Mouse (Mus musculus) liver, postnatal 0 days (tissue): ENCODE measurements around the gene Mymx. TPM values are rescaled to one million over a fixed set of nuclear protein-coding genes. Genes with fewer than 3 reads are reported as not detected.
A peak's percentile ranks its signal among the peaks of the same experiment; 100 is the strongest.

Source experiments
- ATAC-seq: fragments of 200-750 bp; cut with Nextera tagmentation; 2 replicates; pipeline ENCODE4 v1.8.0; 2017; ENCODE audit warnings: mild to moderate bottlenecking, moderate library complexity
- DNase-seq: peaks from one replicate; pipeline ENCODE4 v3.0.0-alpha.2; 2016
- H3K27ac ChIP-seq: fragments of 300-500 bp; sonication (generic); 2 replicates; pipeline ENCODE4 v1.5.1; 2014; ENCODE audit warnings: antibody characterized with exemption, moderate library complexity, mild to moderate bottlenecking, low read depth
- H3K27me3 ChIP-seq: fragments of 300-500 bp; sonication (generic); 2 replicates; pipeline ENCODE4 v1.6.1; 2014; ENCODE audit warnings: low read length, control low read depth, mixed read lengths; ENCODE audit not compliant: insufficient read depth
- H3K36me3 ChIP-seq: fragments of 300-500 bp; sonication (generic); replicated peaks from 2 replicates; pipeline ENCODE4 v1.6.1; 2014; ENCODE audit warnings: mild to moderate bottlenecking, control low read depth, low read length, moderate library complexity, mixed read lengths; ENCODE audit not compliant: insufficient read depth
- H3K4me1 ChIP-seq: fragments of 300-500 bp; sonication (generic); 2 replicates; pipeline ENCODE4 v1.6.1; 2014; ENCODE audit warnings: antibody characterized with exemption, mild to moderate bottlenecking, control low read depth; ENCODE audit not compliant: insufficient read depth
- H3K4me2 ChIP-seq: fragments of 300-500 bp; sonication (generic); 2 replicates; pipeline ENCODE4 v1.6.1; 2014; ENCODE audit warnings: low read depth, mild to moderate bottlenecking, low read length, moderate library complexity, mixed read lengths
- H3K4me3 ChIP-seq: fragments of 300-500 bp; sonication (generic); 2 replicates; pipeline ENCODE4 v1.5.1; 2014; ENCODE audit warnings: low read depth, low read length
- H3K9ac ChIP-seq: fragments of 300-500 bp; sonication (generic); replicated peaks from 2 replicates; pipeline ENCODE4 v1.6.1; 2014; ENCODE audit warnings: mild to moderate bottlenecking, moderate library complexity
- H3K9me3 ChIP-seq: fragments of 300-500 bp; sonication (generic); 2 replicates; pipeline ENCODE4 v1.6.1; 2016; ENCODE audit warnings: mild to moderate bottlenecking, control low read depth, low read length, mixed read lengths
- CTCF ChIP-seq: sonication (generic); IDR thresholded peaks from 2 replicates; pipeline ENCODE4 v1.5.1; 2016; ENCODE audit warnings: antibody characterized with exemption, low read depth
- EP300 ChIP-seq: IDR thresholded peaks from 2 replicates; pipeline ENCODE4 v1.6.1; 2016; ENCODE audit warnings: antibody characterized with exemption, low read depth, mild to moderate bottlenecking
- WGBS: fragments of 180-500 bp; shearing (Covaris S2); extraction: QIAGEN DNeasy Blood & Tissue Kit; methylation state at CpG from one replicate; pipeline ENCODE4 v1.1.7; 2014; ENCODE audit not compliant: insufficient replicate concordance; 5-methylcytosine and 5-hydroxymethylcytosine counted together
- polyA plus RNA-seq: library from polyadenylated mRNA; unstranded; fragments of >200 nt; fragmentation: Nextera tagmentation; extraction: Ambion mirVana; gene quantifications from 2 replicates; pipeline ENCODE4 v1.2.1, GENCODE M21; 2015

The Mymx gene
- polyA plus RNA-seq, 1 experiment from 2014 or later, result not detected

DNA sequence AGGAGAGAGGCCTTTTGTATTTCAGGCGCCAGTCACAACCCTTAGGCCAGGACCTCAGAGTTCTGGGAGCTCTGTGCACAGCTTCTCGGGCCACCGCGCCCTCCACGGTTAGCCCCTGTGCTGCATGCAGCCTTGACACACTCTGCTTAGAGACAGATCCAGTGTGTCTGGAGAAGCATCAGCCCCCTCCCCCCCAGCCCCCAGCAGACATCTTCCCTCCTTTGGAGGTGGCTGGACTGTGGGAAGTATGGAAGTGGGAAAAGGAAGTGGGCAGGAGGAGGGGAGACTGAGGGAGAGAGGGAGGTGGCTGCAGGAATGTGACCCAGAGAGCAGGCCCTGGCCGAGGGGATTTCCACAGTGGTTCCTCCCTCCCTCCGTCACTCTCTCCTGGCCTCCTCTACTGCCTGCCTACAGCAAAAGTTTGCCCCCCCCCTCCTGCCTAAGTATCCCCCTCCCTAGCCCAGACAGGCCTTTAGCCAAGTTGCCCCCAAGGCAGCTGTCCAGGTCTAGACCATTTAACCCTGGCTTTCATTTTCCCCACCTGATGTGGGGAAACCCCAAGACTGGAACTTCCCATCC, 44.6 kb downstream of the Mymx start:
- DNase-seq (no peak), ATAC-seq (no peak)
- Histone ChIP-seq H3K4me2 (peak overlapping the region; percentile 93), H3K4me3 (peak overlapping the region; percentile 63), H3K36me3 (peaks cover 9% of the 10 kb centered on the region), H3K9me3 (no peaks in the 10 kb centered on the region), H3K27ac (peak overlapping the region; percentile 20), H3K4me1 (peaks cover 16% of the 10 kb centered on the region), H3K27me3 (peaks cover 6% of the 10 kb centered on the region; the same call in 1 of the 2 replicates), H3K9ac (peak overlapping the region; percentile 65)
- WGBS, result 54% methylated on average over 6 of the region's 7 CpGs
- TF ChIP-seq EP300, result no peak
- no peak for TF ChIP-seq CTCF

DNA sequence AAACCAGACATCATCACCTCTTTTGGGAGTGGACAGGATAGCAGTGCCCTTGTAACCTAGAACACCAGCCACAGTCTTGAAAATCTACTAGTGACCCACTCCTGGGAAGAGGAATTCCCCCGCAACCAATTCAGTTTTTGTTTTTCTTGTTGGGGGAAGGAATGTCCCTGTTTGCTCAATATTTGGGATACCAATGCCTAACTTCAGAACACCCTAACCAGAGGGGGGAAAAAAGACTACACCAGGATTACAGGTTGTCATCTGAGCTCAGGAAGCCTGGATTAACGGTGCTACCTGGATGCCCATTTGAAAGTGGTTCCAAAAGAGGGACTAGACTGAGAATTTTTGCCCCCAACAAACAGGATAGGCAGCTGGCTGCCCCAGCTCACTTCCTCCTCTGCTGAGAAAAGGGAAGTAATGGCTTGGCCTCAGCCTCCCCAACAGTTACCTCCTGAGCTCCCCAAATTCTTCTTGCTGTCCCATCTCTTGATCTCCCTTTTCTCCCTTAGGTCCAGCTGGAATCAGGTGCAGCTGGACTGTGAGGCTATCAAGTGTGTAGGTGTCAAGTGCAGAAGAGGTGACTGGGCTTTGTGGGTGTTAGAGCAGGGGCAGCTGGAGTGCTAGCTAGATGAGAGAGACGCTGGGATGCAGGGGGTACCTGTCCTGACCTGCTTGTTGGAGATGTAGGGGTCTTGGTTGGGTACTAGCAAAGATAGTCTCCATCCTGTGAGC, 45.2 kb downstream of the Mymx start:
- peak overlapping the region; percentile 63 for H3K4me3 ChIP-seq
- peaks cover 6% of the 10 kb centered on the region; the same call in 1 of the 2 replicates for H3K27me3 ChIP-seq
- peaks cover 9% of the 10 kb centered on the region for H3K36me3 ChIP-seq
- peaks cover 16% of the 10 kb centered on the region for H3K4me1 ChIP-seq
- WGBS, result 27% methylated on average over 3 of the region's 3 CpGs
- DNase-seq, result peak; percentile 30
- peak overlapping the region; percentile 20; the same call in 1 of the 2 replicates for H3K27ac ChIP-seq
- no peak for TF ChIP-seq CTCF
- TF ChIP-seq EP300, result no peak
- peak overlapping the region; percentile 93 for H3K4me2 ChIP-seq
- peak overlapping the region; percentile 65 for H3K9ac ChIP-seq
- H3K9me3 ChIP-seq, result no peaks in the 10 kb centered on the region
- ATAC-seq, result no peak

DNA sequence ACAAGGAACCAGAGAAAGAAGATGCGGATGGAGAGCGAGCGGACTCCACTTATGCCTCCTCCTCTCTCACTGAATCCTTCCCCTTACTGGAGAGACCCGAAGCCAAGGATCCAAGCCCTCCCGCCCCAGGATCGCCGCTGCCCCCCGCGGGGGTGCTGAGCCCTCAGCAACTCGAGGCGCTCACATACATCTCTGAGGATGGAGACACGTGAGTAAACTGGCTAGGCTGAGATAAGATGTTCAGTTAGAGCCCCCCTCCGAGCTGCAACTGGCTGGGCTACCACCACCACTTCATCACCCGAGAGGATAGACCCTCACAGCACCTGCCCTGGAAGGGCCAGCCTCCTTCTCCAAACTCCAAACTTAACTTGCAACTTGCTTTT, 45.8 kb downstream of the Mymx start:
- Histone ChIP-seq H3K9ac (peak overlapping the region; percentile 65), H3K36me3 (peaks cover 9% of the 10 kb centered on the region), H3K4me3 (peak overlapping the region; percentile 63), H3K27me3 (peaks cover 10% of the 10 kb centered on the region), H3K27ac (peak overlapping the region; percentile 20; the same call in 1 of the 2 replicates), H3K4me2 (peak overlapping the region; percentile 93), H3K4me1 (peaks cover 16% of the 10 kb centered on the region), H3K9me3 (no peaks in the 10 kb centered on the region)
- 1% methylated on average over 14 of the region's 14 CpGs for WGBS
- ATAC-seq (no peak; the same call in 1 of the 2 replicates), DNase-seq (no peak)
- TF ChIP-seq EP300 (no peak), CTCF (no peak)

DNA sequence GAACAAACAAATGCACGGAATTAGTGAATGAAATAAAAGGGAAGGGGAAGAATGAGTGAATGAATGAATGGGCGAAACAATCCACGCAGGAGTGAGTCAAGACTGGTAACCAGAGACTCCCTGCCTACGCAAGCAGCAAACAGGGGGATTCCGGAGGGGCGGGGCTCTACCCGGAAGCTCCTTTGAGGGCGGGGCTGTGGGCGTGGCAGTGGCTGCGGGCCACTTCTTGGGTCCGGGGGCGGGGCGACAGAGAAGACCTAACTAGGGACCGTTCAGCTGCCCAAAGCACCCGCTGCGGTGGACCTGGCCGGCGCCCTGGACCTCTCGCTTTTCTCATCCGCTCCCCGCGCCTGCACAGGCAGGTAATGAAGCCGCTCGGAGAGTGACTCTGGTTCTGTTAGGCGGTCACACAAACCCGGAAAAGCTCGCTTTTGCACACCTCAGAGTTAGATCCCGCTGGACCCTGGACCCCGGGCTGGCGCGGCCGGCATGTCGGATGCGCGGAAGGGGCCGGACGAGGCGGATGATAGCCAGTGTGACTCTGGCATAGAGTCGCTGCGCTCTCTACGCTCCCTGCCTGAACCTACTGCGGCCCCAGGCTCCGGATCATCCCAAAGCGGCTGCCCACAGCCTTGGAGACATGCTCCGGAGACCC, 46.3 kb downstream of the Mymx start, which contains the start of gene Nfkbie:
Nfkbie (plus strand) TSS at position 252 of the 655 bp plus-strand sequence.
- TF ChIP-seq CTCF (no peak), EP300 (peak; percentile 23; the same call in 1 of the 2 replicates)
- DNase-seq (peak; percentile 97), ATAC-seq (peak; percentile 84)
- H3K27me3 ChIP-seq, result peaks cover 13% of the 10 kb centered on the region
- H3K9me3 ChIP-seq, result no peaks in the 10 kb centered on the region
- peaks cover 8% of the 10 kb centered on the region for H3K36me3 ChIP-seq
- peak within 1 kb of the TSS; percentile 65 for H3K9ac ChIP-seq
- 2% methylated on average over 44 of the region's 45 CpGs for WGBS
- H3K27ac ChIP-seq, result peak within 1 kb of the TSS; percentile 44; the same call in 1 of the 2 replicates
- H3K4me2 ChIP-seq, result peak within 1 kb of the TSS; percentile 93
- peak within 1 kb of the TSS; percentile 63 for H3K4me3 ChIP-seq
- peaks cover 16% of the 10 kb centered on the region for H3K4me1 ChIP-seq

DNA sequence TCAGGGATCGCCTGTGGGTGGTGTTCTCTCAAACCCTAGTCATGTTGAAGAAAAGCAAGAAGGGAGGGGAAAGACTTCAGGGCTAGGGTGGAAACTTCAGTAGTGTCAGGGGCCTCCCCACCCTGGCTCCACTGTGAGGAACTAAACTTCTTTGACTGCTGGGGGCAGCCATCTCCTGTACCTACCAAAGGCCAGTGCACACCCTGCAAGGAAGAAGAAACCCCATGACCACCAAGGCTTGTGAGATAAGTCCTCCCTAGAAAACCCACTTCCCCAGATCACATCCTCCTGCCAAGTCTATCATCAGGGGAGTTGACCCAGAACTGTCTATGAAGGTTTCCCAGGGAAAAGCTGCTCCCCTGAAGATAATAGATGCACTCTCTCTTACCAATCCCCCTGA, 47.5 kb downstream of the Mymx start:
- Histone ChIP-seq H3K4me2 (no peak overlapping the region), H3K36me3 (peaks cover 5% of the 10 kb centered on the region; the same call in 1 of the 2 replicates), H3K9me3 (no peaks in the 10 kb centered on the region), H3K27ac (no peak overlapping the region), H3K4me1 (peaks cover 16% of the 10 kb centered on the region), H3K27me3 (peaks cover 25% of the 10 kb centered on the region), H3K9ac (no peak overlapping the region), H3K4me3 (no peak overlapping the region)
- ATAC-seq (no peak), DNase-seq (no peak)
- no peak for TF ChIP-seq CTCF
- no peak for TF ChIP-seq EP300
- WGBS, result 25% methylated on average over 1 of the region's 1 CpGs

DNA sequence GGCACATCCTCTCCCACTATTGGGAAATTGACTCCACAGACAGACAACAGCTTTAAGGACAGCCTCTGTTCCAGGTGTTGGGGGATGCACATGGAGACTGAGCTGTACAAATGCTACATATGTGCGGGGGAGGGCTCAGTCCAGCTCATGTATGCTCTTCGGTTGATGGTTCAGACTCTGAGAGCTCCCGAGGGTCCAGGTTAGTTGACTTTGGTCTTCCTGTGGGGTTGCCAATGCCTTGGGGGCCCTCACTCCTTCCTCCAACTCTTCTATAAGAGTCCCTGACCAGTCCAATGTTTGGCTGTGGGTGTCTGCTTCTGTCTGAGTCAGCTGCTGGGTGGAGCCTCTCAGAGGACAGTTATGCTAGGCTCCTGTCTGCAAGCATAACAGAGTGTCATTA, 48.8 kb downstream of the Mymx start:
- 73% methylated on average over 3 of the region's 3 CpGs for WGBS
- H3K27me3 ChIP-seq, result peaks cover 39% of the 10 kb centered on the region
- no peak for TF ChIP-seq EP300
- no peak for TF ChIP-seq CTCF

More for the DNA sequence above, 48.8 kb downstream of the Mymx start:
- ATAC-seq (no peak), DNase-seq (no peak)
- no peak overlapping the region for H3K4me3 ChIP-seq
- no peaks in the 10 kb centered on the region for H3K36me3 ChIP-seq
- H3K4me2 ChIP-seq, result no peak overlapping the region
- no peaks in the 10 kb centered on the region for H3K9me3 ChIP-seq
- no peak overlapping the region for H3K27ac ChIP-seq
- no peak overlapping the region for H3K9ac ChIP-seq
- peaks cover 18% of the 10 kb centered on the region for H3K4me1 ChIP-seq
